Mouse (Mus musculus) cerebellum, adult 8-10 months (tissue): ENCODE measurements around the gene Csdc2.

Experiments
- DNase-seq: peaks from one replicate; pipeline ENCODE4 v3.0.0; 2022

Gene Csdc2

DNA sequence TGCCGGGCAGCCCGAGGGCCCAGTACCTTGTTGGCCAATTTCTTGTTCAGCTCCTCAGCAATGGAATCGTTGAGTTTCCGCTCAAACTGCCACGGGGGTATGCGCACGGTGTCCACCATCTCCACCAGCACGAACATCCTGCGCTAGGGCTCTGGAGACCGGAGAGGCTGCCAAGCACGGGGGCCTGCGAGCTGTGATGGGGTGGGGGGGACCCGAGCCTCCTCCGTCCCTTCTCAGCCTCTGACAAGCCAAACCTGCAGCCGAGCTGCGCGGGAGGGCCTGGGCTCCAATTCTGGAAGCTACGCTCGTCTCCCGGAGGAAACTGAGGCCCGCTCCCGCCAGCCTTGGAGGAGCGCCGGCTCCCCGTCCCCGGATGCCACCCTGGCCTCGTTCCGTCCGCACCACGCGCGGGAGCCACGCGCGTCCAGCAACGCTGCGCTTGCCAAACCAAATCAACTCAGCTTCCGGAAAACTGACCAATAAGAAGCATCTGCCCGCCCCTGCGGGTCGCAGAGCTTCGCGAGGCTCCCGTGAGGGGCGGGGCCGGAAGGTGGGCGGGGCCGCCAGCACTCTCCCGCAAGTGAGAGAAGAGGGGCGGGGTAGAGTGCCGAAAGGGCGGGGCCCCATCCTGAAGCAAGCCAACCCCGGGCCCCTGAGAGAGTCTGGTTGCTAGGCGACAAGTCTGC, 10.7 kb upstream of the Csdc2 start, which contains the start of gene Polr3h:
TSS of gene Polr3h (minus strand) at position 481 of the 686 bp plus-strand sequence.
- peak; percentile 91 for DNase-seq

DNA sequence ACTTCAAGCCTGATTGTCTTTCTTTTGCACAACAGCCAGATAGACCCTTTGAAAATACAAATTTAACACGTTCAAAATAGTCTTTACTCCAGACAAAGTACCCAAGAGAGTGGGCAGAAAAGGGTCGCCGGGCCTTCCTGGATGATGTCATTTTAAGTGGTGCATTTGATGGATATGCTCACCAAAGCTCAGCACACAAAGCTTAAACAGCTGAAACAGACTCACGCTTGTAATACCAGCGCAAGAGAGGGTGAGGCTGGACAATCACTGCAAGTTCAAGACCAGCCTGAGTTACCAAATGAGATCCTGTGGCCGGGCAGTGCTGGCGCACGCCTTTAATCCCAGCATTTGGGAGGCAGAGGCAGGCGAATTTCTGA, 10.1 kb upstream of the Csdc2 start:
- no peak for DNase-seq

DNA sequence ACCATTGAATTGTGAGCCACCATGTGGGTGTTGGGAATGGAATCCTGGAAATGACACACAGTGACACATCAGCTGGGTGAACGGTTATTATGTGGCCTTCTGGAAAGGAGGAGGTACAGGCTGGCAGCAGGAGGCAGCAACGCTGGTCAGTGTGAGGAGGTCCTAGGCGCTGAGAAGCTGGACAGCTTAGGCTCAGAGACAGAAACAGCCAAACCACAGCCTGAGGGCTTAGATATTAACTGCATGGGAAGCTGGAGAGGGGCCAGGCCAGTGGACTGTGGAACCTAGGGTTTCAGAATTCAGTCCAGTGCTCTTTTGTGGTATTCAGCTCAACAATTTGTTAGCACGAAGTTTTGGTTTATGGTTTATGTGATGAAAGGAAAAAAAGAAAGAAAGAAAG, 8.8 kb upstream of the Csdc2 start:
- DNase-seq = no peak

DNA sequence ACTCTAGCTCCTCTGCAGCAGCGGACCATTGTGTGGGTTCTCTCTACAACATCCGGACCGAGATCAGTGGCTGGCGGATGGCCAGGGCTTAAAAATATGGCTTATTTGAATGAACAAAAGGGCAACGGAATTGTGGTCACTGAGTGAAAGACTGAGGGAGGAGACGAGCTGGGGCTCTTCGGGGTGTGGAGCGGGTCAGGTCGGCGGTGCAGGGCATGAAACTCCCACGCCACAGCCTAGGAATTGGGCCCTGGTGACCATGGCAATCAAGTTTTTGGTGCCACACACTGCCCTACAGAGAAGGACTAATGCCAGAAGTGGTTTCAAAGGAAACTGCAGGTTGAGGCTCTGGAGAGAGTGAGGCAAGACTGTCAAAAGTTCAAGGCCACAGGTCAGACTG, 8.3 kb upstream of the Csdc2 start:
- DNase-seq = no peak

DNA sequence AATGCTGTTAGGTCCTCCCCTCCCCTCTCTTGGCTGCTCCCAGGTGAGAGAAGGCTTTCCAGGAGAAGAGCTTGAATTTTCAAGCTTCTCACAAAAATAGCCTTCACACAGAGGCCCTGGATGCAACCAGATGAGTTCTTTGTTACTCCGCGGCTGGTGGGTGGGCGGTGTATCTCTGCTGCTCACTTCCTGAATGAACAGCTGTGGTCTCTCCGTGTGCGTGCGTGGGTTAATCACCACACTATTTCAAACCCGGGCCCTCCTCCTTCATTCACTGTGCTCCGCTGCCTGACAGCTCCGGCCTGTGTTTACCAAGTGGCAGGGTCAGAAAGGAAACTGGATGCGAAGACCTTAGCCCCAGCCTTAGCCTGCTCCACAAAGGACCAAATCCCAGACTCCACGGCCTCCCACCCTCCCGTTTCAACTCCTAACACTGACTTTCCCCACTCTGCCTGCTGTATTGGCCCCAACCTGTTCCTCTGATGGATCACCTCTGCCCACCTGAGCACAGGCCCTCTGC, 3.5 kb upstream of the Csdc2 start:
- no peak for DNase-seq

DNA sequence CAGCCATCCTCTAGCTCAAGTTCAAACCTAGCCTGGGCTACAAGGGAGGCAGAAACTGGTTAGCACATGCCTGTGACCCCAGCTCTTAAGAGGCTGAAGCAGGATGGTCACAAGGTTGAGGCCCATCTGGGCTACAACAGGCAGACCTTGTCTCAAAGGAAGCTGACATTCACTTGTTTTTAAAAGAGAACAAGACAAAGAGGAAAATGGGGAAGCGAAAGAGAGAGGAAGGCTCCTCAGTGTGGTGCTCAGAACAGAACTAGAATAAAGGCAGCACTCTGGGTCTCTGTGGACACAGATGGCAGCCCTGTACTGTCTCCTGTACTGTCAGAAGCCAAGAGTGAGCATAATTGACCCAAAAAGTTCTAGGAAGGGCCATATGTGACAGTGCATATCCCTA, 2.6 kb upstream of the Csdc2 start:
- no peak for DNase-seq

DNA sequence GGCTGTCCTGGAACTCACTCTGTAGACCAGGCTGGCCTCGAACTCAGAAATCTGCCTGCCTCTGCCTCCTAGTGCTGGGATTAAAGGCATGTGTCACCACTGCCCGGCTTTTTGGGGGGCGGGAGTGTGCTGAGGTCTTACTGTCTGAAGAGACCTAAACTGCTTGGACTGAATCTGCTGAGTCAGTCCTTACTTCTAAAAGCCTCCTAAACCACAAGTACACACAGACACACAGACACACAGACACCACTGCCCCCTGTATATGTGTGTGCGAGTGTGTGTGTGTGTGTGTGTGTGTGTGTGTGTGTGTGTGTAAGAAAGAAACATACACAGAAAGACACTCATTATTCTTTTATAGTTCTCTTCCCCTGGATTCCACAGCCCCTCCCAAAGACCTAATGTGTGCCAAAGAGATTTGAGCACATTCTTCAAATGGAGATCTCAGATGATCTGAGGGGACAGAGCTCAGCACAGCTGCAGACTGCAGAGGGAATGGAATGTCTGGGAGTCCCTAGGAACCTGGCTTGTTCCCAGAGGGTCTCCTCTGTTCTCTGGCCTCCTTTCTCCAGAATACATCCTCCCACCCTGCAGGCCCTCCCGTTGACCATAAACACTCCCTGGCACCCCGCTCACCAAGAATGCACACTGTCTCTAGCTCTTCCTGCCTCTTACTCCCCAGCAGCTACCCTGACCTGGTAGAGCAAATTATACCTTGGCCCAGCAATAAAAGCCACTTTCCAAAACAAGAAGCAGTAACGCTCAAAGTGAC, 506 bp upstream of the Csdc2 start:
- no peak for DNase-seq

DNA sequence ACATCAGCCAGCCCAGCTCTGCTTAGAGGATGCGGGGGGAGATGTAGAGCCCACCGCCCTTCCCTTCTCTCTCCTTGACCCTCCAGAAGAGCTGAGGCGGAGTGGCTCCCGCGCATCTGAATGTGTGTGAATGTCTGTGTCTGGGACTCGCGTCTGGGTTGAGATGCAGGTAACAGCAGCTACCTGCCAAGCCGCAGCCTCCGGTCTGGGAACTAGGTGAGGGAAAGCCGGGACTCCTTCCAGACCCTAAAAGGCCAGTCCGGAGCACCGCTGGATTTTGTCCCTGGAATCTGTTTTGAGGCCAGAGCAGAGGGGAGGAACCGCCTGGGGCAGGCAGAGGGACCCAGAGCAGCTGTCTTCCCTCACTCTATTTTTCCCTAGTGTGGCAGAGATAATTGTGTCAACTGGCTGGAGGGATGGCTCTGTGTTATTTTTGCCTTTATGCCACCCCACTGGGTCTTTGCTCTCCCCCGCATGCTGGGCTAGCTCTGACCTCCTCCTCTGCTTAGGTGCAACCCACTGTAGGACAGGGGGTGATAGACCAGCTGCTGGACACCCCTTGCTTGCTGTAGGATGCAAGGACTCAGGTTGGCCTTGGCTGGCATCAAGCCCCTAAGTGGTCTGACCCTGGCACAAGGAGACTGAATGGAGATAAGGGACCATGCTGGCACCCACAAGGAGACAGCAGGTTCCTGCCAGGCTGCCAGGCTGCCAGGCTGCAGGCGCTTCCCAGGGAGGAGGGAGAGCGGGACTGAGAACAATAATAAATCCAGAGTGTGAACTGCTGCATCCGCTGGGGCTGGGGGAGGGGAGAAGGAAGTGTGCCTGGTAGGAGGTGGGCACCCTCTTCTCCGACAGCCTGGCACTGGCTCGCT, 776 bp downstream of the Csdc2 start:
- DNase-seq = peak; percentile 57

DNA sequence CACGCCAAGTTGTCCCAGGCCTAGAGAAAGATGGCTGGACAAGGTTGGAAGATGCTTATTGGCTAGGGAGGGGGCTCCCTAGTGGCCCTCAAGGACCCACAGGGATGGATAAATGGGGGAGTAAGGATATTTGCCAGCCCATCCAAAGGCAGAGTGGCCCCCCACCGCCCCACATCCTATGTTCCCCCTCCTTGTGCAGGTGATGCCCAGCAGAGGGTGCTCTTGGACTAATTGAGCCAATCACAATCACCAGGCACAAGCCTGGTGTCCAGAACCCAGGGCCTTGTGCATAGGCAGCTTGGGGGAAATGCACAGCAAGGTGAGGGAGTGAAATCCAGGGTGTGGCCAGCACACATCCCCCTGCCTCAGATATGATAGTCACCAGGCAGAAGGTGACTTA, 1.7 kb downstream of the Csdc2 start:
- peak; percentile 73 for DNase-seq

DNA sequence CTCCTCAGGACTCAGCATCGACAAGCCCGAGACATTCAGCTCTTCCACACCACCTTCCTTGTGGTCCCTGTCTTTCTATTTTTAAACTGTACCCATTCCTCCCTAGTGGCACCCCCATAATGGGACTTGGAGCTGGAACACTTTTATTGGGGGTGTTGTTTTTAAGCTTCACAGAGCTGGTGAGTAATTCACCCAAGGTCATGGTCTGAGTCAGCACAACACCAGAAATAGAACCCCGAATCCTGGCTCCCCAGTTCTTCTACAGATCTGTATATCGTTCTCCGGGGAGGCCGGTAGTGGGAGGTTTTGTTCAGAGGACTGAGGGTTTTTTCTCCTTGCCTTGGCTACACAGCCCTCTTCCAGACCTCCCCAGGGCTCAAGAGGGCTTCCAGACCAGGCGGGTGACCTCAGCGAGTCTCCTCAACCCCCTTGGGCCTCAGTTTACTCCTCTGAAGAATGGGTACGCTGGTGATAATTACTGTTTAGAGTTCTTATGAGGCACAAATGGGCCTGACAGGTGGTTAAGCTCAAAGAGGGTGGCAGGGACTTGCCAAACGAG, 2.7 kb downstream of the Csdc2 start:
- no peak for DNase-seq

DNA sequence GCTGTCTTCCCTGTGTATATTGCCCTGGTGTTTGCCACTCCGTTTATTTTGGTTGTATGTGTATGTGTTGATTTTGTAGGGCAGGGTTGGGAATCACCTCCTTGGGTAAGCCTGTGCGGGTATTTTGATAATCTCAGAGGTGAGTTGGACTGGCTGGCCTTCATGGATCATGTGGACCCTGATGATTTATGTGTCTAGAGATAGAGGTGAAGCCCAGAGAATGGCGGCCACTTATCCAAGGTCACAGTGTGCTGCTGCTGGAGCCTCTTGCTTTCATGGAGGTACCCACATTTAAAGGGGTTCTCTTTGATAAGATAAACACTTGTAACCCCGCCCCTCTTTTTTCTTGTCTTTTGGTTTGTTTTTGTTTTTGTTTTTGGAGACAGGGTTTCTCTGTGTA, 3.2 kb downstream of the Csdc2 start:
- no peak for DNase-seq

DNA sequence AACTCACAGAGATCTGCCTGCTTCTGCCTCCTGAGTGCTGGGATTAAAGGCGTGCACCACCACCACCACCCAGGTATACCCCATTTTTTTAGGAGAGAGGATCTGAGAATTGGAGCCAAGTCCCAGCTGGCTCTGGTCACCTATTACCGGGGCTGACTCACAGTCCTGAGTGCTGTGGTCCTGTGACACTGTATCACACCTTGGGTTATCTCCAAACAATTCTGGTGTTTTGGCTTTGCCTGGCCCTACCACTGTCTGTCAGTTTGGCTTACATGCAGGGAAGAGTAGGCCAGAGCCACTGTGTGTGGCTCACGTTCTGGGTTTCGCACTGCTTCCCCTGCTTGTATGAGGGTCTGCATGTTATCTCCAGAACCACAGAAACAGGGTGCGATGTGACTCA, 3.7 kb downstream of the Csdc2 start:
- DNase-seq = no peak

DNA sequence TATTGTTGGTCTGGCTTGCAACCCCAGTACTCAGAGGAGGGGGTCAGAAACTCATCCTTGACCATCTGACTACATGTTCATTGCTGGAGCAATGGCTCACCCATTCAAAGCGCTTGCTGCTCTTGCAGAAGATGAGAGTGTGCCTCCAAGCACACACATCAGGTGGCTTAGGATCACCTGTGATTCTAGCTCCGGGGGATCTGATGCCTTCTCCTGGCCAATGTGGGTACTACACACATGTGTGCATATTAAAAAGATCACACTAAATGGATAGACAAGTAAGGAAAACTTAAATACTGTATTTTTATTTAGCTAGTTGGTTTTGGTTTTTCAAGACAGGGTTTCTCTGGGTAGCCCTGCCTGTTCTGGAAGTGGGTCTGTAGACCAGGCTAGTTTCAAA, 4.5 kb downstream of the Csdc2 start:
- no peak for DNase-seq

DNA sequence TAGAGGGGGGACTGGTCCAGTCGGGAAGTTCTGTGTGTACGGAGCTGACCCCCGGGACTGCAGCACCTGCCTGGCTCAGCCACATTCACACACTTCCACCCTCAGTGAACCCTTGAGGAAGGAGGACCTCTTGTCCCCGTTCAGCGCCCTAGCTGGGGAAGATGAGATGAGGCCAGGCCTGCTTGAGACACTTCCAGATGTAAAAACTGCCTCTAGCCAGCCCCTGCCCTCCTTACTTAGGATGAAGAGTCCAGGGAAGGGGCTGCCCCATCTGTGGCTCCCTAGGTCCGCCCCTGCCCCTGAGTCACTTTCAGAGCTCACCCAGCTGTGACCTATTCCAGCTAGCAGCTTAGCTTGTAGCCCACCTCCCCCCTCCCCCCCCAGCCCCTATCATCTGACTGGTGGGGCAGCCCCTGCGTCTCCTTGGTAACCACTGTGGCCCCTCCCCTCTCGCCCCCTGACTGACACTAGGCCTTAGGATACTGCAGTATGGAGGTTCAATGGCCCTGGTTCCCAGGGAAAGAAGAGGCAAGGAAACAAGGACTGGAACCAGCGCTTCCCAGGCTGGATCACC, 6.7 kb downstream of the Csdc2 start:
- no peak for DNase-seq

DNA sequence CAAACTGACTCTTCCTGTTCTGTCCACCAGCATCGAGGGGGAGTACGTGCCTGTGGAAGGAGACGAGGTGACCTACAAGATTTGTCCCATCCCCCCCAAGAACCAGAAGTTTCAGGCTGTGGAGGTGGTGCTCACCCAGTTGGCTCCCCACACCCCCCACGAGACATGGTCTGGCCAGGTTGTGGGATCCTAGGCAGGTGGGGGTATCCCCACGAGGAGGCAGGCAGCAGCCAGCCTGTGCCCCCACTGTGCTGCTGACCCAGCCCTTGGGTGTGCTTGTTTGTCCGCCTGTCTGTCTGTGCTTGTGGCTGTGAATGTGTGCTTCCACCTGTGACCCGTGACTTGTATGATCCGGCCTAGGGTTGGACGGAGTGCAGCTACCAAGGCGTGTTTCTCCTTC, 12.5 kb downstream of the Csdc2 start:
- no peak for DNase-seq

DNA sequence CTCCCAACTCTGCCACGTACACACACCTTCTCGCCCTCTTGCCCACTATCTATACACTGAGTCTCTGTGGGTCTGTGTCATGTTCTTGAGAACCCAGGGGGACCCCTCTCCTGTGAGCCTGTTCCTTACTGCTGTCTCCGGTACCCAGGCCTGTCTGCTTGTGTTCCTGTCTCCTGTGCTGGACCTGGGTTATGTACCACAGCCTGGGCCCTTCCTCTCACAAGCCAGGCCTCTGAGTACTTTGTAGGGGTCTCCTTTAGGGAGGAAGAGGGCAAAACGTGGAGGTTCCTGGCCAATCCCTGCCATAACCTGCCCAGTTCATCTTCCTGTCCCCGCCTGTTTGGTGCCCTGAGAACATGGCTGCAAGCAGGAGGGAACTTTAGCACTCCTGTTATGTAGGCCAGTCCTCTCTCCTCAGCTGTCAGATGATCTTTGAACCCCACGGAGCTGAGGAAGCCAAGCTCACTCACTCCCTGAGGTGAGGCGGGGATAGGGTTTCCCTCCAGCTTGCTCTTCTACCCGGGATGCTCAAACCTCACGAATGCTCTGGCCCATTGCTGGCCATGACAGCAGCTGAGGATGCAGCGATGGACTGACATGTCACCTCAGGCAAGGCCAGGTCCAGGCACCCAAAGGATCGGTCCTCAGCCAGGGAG, 13.0 kb downstream of the Csdc2 start:
- DNase-seq = no peak

DNA sequence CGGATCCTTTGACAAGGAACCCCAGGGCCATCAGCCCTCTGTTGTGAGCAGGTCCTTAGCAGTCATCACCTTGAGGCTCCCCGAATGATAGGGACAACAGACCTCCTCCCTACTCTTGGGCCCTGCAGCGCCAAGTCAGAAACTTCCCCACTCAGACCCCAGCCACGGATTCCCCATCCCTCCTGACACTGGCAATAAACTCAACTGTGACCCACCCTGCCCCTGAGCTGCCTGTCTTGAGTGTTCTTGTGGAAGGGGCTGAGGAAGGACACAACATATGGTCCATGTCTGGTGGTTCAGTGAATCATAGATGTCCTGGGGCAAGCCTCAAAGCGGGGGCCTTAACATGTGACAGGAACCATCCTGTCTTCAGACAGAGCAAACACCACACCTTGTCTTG, 14.2 kb downstream of the Csdc2 start:
- no peak for DNase-seq

DNA sequence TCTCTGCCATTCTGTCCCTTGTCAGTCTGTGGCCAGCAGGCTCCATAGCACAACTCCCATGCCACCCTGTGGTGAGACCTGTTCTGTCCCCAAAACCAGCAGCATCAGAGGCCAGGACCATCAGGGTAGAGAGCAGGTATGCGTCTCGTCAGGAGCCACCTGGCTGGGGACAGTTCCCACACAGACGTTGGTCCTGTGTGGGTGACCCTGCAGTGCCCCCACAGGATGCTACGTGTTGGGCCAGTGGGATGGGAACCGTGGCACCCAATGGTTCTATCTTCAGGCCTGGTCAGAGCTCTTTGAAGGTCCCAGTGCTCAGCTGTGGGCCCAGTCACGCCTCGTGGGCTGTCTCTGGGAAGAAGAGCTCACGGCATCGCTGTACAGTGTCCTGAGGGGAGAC, 14.6 kb downstream of the Csdc2 start:
- DNase-seq = no peak

DNA sequence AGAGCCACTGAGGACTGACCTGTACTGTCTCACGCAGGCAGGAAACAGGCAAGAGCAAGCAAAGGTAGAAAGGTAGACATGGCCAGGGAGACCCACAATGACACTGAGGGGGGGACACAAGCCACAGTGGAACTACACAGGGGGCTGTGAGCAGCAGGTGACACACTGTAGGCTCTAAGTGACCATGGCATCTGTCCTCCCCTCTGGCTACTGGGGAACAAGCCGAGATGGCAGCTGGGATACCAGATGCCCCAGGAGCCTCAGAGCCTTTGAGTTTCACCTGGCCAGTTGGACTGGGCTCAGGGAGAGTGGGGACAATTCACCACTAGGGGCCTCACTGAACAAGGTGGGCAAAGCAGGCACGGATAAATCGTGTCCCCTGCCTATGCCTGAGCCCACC, 15.8 kb downstream of the Csdc2 start:
- DNase-seq = no peak

DNA sequence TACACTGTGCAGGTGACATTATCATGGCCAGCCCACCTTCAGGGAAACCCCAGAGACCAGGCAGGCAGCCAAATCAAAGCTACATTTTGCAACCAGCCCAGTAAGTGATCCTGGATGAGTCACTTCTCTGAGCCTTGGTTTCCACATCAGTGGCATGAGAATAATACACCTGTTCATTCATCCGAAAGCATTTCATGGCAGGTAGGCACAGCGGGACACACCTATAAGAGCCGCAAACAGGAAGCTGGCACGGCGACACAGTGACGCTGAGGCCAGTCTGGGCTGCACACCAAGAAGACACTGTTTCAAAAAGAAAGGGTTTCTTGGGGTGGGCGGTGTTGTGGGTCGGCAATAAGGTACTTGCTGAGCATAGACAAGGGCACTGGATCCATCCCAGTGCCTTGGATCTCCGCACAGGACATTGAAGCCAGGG, 17.6 kb downstream of the Csdc2 start:
- DNase-seq = peak; percentile 71

DNA sequence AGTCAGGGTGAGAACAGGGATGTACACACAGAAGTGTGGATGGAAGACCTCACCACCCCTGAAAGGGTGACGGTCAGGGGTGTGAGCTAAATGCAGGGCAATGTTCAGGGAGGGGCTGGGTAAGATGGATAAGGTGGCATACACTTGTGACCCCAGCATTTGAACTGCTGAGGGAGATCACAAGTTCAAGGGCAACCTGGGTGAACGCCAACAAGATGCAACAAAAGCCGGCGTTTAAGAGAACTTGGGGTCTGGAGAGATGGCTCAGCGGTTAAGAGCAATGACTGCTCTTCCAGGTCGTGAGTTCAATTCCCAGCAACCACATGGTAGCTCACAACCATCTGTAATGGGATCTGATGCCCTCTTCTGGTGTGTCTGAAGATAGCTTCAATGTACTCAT, 18.2 kb downstream of the Csdc2 start:
- DNase-seq = no peak

DNA sequence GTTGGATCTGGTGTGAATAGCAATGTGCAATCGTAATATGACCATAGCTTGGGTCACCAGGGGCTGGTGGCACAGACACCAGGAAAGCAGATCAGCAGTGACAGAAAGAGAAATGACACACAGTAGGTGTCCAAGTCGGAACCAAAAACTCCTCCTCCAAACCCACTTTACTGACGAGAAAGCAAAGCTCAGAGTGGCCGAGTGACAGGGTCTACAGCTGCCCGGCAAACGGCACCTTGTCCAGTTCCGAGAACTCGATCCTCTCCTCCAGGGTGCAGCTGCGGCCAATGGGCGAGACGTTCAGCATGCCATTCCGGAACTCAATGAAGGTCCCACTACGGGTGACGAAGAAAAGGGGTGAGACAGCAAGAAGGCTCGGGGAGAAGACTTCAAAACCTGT, 18.9 kb downstream of the Csdc2 start:
- DNase-seq = no peak
